ENCODE assay signal across 17 mouse cellular contexts in the genomic region with DNA sequence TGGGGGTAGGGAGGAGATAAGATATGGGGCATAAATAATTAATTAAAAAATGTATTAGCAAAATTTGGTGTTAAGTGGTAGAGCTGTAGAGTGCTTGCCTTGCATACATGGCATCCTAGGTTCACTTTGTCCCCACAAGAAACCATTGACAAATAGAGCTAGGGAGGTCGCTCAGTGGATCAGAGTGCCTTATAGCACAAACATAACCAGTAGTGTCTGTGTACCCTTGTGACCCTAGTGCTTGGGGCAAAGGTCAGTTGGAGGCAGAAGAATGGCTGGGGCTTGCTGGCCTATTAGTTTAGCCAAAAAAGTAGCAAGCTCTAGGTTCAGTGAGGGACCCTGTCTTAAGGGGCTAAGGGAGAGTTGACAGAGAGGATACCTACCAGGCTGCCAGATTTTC.
"Had no signal": no experiment of that assay in that cellular context is flagged by ENCODE, and none has a peak within 500 bp of the region (broad histone marks: within the 10 kb centered on the region; RNA-seq: fewer than 3 reads in every experiment).

No protein-coding gene starts in this region.

- H3K4me3 ChIP-seq: kidney, embryonic 15.5 days; limb, embryonic 10.5 days; limb, embryonic 13.5 days; lung, embryonic 15.5 days had no signal

- H3K4me2 ChIP-seq: kidney, embryonic 15.5 days; limb, embryonic 13.5 days; lung, embryonic 15.5 days; midbrain, embryonic 11.5 days had no signal

- H3K27me3 ChIP-seq: kidney, embryonic 15.5 days; limb, embryonic 13.5 days; lung, embryonic 15.5 days had no signal

- H3K4me1 ChIP-seq: limb, embryonic 10.5 days; limb, embryonic 13.5 days had no signal

- H3K9me3 ChIP-seq: kidney, embryonic 15.5 days; limb, embryonic 10.5 days; limb, embryonic 13.5 days; lung, embryonic 15.5 days had no signal

- ATAC-seq: intestine, postnatal 0 days had no signal

- H3K27ac ChIP-seq: kidney, embryonic 15.5 days; limb, embryonic 10.5 days; limb, embryonic 13.5 days; lung, embryonic 15.5 days had no signal

- H3K9ac ChIP-seq: kidney, embryonic 15.5 days; limb, embryonic 13.5 days; lung, embryonic 15.5 days had no signal

- H3K36me3 ChIP-seq: kidney, embryonic 15.5 days; limb, embryonic 13.5 days; lung, embryonic 15.5 days had no signal

- DNase-seq: kidney, postnatal 10 days; kidney, postnatal 4 days; lung, adult 18-20 months; lung, postnatal 10 days; lung, postnatal 4 days; midbrain, embryonic 14.5 days; right cerebral cortex, postnatal 25 days; spleen, adult 18-20 months; thymus, adult 2 months; thymus, postnatal 14 days; thymus, postnatal 4 days had no signal
